Mouse (Mus musculus) urinary bladder, postnatal 14 days (tissue): ENCODE data around the gene 0610037L13Rik.
A peak's percentile ranks its signal among the peaks of the same experiment; 100 is the strongest.

ENCODE experiments used
- DNase-seq: peaks from one replicate; pipeline ENCODE4 v3.0.0; 2021; ENCODE audit warnings: low spot score

Gene 0610037L13Rik

DNA sequence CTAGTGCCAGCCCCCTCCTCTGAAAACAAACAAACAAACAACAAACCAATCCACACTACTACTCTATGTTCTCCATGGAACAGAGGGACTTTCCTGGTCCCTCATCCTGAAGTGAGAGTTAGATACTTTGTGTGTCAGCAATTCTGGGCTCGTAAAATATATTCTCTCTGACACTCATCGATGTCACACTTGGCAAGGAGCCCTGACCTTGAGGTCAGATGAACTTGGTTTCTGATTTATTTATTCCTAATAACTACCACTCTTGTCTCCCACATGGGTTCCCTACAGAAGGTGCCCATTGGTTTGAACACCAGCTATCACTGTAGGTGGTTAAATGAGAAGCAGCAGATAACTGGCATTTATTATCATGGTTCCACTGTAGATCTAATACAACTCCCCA, 30.7 kb downstream of the 0610037L13Rik start:
- no peak for DNase-seq

DNA sequence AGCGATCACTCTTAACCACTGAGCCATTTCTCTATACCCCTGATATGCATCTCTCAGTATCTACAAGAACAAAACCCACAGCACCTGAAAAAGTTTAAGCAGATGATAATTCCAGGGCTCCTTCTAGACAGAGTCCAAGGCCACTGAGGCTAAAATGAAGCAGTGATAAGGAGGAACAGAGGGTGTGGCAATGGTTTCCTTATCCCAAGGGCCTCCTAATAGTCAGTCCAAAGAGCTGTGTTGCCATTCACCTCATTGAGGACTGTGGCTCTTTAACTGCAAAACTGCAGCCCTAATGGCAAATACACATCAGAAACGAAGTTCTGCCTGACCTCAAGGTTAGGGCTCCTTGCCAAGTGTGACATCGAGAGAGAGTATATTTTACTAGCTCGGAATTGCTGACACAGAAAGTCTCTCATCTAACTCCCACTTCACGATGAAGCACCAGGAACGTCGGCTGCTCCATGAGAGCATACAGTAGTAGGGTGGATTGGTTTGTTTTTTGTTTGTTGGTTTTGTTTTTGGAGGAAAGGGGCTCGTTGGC, 31.6 kb downstream of the 0610037L13Rik start:
- peak; percentile 44 for DNase-seq

DNA sequence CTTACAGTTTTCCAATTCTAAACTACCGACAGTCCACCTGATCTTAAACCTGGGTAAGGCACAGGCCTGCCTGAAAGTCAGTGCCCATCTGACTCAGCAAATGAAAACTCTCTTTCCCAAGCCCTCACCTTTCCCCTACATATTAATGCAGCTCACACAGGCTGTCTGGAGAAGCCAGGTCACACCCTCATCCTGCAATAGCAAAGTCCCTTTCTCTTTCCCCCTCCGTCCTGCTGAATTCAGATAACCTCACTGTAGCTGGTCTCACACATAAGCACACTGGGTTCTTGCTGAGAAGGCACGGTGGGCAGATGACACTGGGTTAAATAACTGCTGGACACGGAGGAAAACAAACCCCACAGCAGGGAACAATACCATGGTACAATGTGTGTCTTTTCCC, 32.3 kb downstream of the 0610037L13Rik start:
- DNase-seq: peak; percentile 49

- DNase-seq: peak; percentile 97
These were observed 33.7 kb downstream of the 0610037L13Rik start, which contains the start of gene Cpt2 for GRCm38 (mm10) chr4:107923145-107923802. Gene Cpt2, minus strand, starts transcription at chr4:107923610.

DNA sequence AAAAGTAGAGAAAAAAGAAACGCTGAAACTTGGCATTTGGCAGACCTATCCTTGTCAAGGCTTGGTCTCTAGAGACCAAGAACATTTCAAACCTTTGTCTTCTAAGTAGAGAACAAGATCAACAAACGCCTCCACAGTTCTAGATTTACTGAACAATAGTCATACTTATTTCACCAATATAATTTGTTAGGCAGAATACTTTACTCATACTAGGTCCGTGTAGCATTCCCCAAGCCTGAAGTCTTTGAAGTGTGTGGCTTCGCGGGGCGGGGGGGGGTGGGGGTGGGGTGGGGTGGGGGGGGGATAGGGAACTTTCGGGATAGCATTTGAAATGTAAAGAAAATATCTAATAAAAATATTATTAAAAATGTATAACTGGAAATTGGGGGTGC, 34.2 kb downstream of the 0610037L13Rik start:
- DNase-seq: no peak

DNA sequence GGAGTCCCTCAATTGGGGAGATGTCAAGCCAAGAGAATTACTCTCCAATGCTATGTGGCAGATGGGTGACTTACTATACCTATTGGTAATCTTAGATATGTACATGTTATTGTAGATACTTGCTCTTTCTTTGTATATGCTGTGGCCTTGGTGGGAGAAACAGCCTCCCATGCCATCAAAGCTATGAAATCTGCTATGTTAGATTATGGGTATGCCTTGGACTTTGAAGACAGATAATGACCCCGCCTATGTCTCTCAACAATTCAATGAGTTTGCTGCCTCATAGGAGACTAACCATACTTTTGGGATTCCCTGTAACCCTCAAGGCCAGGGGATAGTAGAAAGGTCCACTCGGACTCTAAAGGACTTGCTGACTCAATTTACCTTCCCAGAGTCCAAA, 38.7 kb downstream of the 0610037L13Rik start:
- DNase-seq: no peak

DNA sequence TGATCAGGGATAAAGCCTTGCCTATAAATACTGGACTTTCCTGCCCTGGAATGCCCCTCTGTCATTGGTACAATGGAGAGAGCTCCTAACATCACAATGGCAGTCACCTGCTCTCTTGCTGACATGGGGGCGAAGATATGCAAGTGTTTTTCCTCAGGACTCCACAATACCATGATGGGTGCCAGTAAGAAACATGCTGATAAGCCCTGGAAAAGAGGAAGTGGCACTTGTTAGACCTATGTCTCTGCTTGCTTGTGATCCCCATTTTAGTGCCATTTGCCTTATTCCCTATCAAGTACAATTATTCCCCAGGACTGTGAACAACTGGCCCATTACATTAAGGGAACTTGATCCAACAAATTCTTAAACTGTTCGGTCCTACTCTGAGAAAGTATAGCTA, 39.1 kb downstream of the 0610037L13Rik start:
- DNase-seq: no peak

- DNase-seq: no peak
These were observed 41.8 kb downstream of the 0610037L13Rik start for GRCm38 (mm10) chr4:107931453-107931852.

- no peak for DNase-seq
These were observed 43.6 kb downstream of the 0610037L13Rik start for GRCm38 (mm10) chr4:107933239-107933638.

DNA sequence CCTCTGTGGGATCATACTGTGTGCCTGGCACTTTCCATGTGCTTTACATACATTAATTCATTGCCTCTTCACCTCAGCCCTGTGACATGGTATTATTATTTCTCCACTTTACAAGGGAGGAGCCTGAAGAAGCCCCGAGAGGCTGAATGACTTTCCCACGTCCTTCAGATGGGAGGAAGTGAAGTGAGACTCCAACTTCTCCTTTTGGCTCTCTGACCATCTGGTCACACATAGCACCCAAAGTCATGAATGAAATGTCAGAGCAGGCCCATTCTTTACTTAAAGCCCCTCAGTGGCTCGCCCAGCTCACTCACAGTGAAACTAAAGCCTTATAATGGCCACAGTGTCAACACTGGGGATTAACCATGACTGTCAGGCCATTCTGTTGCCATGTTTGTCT, 45.6 kb downstream of the 0610037L13Rik start:
- DNase-seq: no peak

- DNase-seq: peak; percentile 82
These were observed 47.7 kb downstream of the 0610037L13Rik start for GRCm38 (mm10) chr4:107937338-107937737.

- no peak for DNase-seq
These were observed 48.5 kb downstream of the 0610037L13Rik start for GRCm38 (mm10) chr4:107938124-107938523.

GRCm38 (mm10) chr4:107942741-107943140, 53.1 kb downstream of the 0610037L13Rik start:
- peak; percentile 74 for DNase-seq

DNA sequence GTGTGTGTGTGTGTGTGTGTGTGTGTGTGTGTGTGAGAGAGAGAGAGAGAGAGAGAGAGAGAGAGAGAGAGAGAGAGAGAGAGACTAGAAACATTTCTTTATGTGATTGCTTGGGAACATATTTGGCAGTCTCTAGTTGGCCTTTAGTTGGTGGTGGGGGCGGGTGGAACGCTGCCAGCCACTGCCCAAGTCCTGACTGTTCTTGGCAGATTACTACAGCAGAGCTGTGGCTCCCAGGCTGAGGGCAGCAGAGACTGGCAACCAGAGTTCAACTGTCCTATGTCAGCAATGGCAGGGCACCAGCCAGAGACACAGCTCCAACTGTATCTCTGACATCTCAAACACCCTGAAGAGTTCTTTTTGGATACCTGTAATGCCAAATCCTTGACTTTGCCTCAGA, 54.5 kb downstream of the 0610037L13Rik start:
- no peak for DNase-seq
